8 mouse cellular contexts compared by ENCODE assay signal in the genomic region with DNA sequence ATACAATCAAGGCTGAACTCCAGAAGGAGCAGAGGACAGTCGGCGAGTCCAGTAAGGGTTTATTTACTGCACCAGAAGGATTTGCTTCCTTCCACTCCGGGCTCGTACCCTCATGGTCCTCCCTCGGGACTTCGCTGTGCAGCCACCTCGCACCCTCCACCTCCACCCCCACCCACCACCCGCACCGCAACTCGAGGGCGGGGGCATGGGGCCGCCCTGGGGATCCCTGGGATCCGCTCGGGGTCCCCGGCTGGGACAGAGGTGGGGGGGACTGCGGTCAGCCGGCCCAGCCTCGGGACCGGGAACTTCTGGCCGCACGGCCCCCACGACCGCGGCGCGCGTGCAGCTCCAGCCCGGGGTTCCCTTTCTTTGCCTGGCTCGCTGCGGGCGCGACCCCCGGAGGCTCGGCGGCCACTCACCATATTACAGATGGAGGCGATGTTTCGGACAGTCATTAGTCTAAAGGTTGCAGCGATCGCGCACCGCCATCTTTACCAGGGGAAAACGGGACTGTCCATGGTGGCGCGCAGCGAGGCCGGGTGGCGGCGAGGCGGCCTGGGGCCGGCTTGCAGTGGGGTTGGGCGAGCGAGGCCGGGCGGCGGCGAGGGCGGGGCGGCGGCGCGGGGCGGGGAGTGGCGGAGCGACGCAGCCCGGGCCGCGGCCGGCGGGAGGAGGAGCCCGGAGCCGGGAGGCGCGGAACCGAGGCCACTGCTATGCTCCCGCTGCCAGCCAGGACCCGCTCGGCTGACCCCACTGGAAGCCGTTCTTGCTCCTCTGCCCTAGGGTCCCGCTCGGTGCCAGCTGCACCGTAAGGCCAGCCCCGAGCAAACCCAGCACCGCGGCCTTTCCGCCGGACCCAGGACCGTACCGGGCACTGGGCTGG. TPM values are rescaled to one million over a fixed set of nuclear protein-coding genes. Genes with fewer than 3 reads are reported as not detected.
DNase-seq lines count a peak whose midpoint lies in the region; ATAC-seq lines count a peak whose summit lies in the region.

A gene (minus strand): TSS at position 601 of the 883 bp plus-strand sequence.

- H3K27me3 ChIP-seq in heart, embryonic 14.5 days (ENCODE audit: control insufficient read depth, insufficient read depth, low read length): no peaks in the 10 kb centered on the region
- H3K27me3 ChIP-seq in liver, embryonic 16.5 days (ENCODE audit: control insufficient read depth, insufficient read depth, low read depth, low read length): no peaks in the 10 kb centered on the region
- H3K27me3 ChIP-seq in neural tube, embryonic 12.5 days (replicated peaks): no peaks in the 10 kb centered on the region
- H3K27me3 ChIP-seq in stomach, embryonic 16.5 days (ENCODE audit: control insufficient read depth, insufficient read depth, low read length): no peaks in the 10 kb centered on the region

- H3K4me1 ChIP-seq in brown adipose tissue, adult 24 weeks (ENCODE audit: control insufficient read depth, insufficient read depth, insufficient read length, low read length): peaks cover 18% of the 10 kb centered on the region
- peaks cover 21 to 36% of the 10 kb centered on the region in 2 experiments for H3K4me1 ChIP-seq in heart, embryonic 14.5 days (ENCODE audit: control insufficient read depth in 2 of 2, insufficient read depth in 2 of 2, low read length in 2 of 2)
- H3K4me1 ChIP-seq in liver, embryonic 16.5 days (ENCODE audit: control insufficient read depth, low read depth, low read length): peaks cover 42% of the 10 kb centered on the region
- H3K4me1 ChIP-seq in neural tube, embryonic 12.5 days: peaks cover 30% of the 10 kb centered on the region
- peaks cover 25% of the 10 kb centered on the region for H3K4me1 ChIP-seq in stomach, embryonic 16.5 days (ENCODE audit: control insufficient read depth, insufficient read depth, low read length)

- peak within 1 kb of the TSS; percentile 80 for H3K27ac ChIP-seq in brown adipose tissue, adult 24 weeks (replicated peaks; ENCODE audit: low read depth, low read length)
- H3K27ac ChIP-seq in heart, embryonic 14.5 days (replicated peaks in 1 of 2; ENCODE audit: control insufficient read depth in 1 of 2, insufficient read depth in 1 of 2, low read depth in 2 of 2, low read length in 2 of 2): peak within 1 kb of the TSS; percentile 98 to 99
- H3K27ac ChIP-seq in liver, embryonic 16.5 days (ENCODE audit: low read length): peak within 1 kb of the TSS; percentile 97
- H3K27ac ChIP-seq in neural tube, embryonic 12.5 days: peak within 1 kb of the TSS; percentile 88
- peak within 1 kb of the TSS; percentile 99 for H3K27ac ChIP-seq in stomach, embryonic 16.5 days (ENCODE audit: low read length)

- no peaks in the 10 kb centered on the region for H3K36me3 ChIP-seq in heart, embryonic 14.5 days (ENCODE audit: control insufficient read depth, insufficient read depth, low read length)
- H3K36me3 ChIP-seq in liver, embryonic 16.5 days (ENCODE audit: control insufficient read depth, insufficient read depth): no peaks in the 10 kb centered on the region
- no peaks in the 10 kb centered on the region for H3K36me3 ChIP-seq in neural tube, embryonic 12.5 days
- H3K36me3 ChIP-seq in stomach, embryonic 16.5 days (ENCODE audit: control insufficient read depth, insufficient read depth, low read length): no peaks in the 10 kb centered on the region

- H3K4me2 ChIP-seq in heart, embryonic 14.5 days (ENCODE audit: low read length): peak within 1 kb of the TSS; percentile 83
- peak within 1 kb of the TSS; percentile 98 for H3K4me2 ChIP-seq in liver, embryonic 16.5 days (ENCODE audit: low read depth, low read length)
- H3K4me2 ChIP-seq in neural tube, embryonic 12.5 days (replicated peaks): peak within 1 kb of the TSS; percentile 81
- peak within 1 kb of the TSS; percentile 79 for H3K4me2 ChIP-seq in stomach, embryonic 16.5 days (ENCODE audit: low read depth, low read length)

- H3K4me3 ChIP-seq in brown adipose tissue, adult 24 weeks (ENCODE audit: insufficient read depth, low read depth, low read length): peak within 1 kb of the TSS; percentile 99
- H3K4me3 ChIP-seq in heart, embryonic 14.5 days (ENCODE audit: control insufficient read depth in 1 of 2, insufficient read depth in 1 of 2, low read depth in 1 of 2, low read length in 2 of 2): peak within 1 kb of the TSS; percentile 95 to 99
- H3K4me3 ChIP-seq in liver, embryonic 16.5 days (ENCODE audit: low read depth, low read length): peak within 1 kb of the TSS; percentile 94
- peak within 1 kb of the TSS; percentile 77 for H3K4me3 ChIP-seq in neural tube, embryonic 12.5 days
- H3K4me3 ChIP-seq in stomach, embryonic 16.5 days (replicated peaks; ENCODE audit: low read length): peak within 1 kb of the TSS; percentile 97

- ATAC-seq in erythroid progenitor cell, adult 5-6 weeks (replicated peaks; ENCODE audit: low FRiP score, poor library complexity, severe bottlenecking): peak; percentile 61
- peak; percentile 87 for ATAC-seq in heart, embryonic 14.5 days (ENCODE audit: insufficient number of reproducible peaks, insufficient read depth, low FRiP score, low read depth)
- ATAC-seq in liver, embryonic 16.5 days (ENCODE audit: low read depth): peak; percentile 86
- peak; percentile 93 for ATAC-seq in neural tube, embryonic 12.5 days (ENCODE audit: low FRiP score, low read depth)
- peak; percentile 91 for ATAC-seq in stomach, embryonic 16.5 days (ENCODE audit: insufficient read depth, low FRiP score)

- under 1% methylated on average over 75 of the region's 89 CpGs for WGBS in heart, embryonic 14.5 days
- under 1% methylated on average over 82 of the region's 89 CpGs for WGBS in liver, embryonic 16.5 days (ENCODE audit: insufficient replicate concordance)
- WGBS in neural tube, embryonic 12.5 days: under 1% methylated on average over 76 of the region's 89 CpGs
- under 1% methylated on average over 71 of the region's 89 CpGs for WGBS in stomach, embryonic 16.5 days

- H3K9ac ChIP-seq in heart, embryonic 14.5 days (ENCODE audit: low read length): peak within 1 kb of the TSS; percentile 87
- peak within 1 kb of the TSS; percentile 94 for H3K9ac ChIP-seq in liver, embryonic 16.5 days (ENCODE audit: low read depth, low read length)
- peak within 1 kb of the TSS; percentile 90 for H3K9ac ChIP-seq in neural tube, embryonic 12.5 days
- peak within 1 kb of the TSS; percentile 99 for H3K9ac ChIP-seq in stomach, embryonic 16.5 days (ENCODE audit: low read length)

- H3K9me3 ChIP-seq in heart, embryonic 14.5 days (ENCODE audit: control insufficient read depth, low read length): no peaks in the 10 kb centered on the region
- H3K9me3 ChIP-seq in liver, embryonic 16.5 days (replicated peaks; ENCODE audit: control insufficient read depth, low read length): no peaks in the 10 kb centered on the region
- no peaks in the 10 kb centered on the region for H3K9me3 ChIP-seq in neural tube, embryonic 12.5 days
- no peaks in the 10 kb centered on the region for H3K9me3 ChIP-seq in stomach, embryonic 16.5 days (replicated peaks; ENCODE audit: control insufficient read depth, low read length)

- DNase-seq in CD4-positive, CD25-positive, alpha-beta regulatory T cell, adult 2 months (ENCODE audit: low read depth, low spot score): peak; percentile 85
- DNase-seq in kidney, postnatal 10 days: peak; percentile 95

RNA-seq across cellular contexts. Expression of the gene that starts here (rescaled TPM):
- 11.9 and 15.5 TPM in 2 replicates for polyA plus RNA-seq in brown adipose tissue, adult 24 weeks (2012; ENCODE audit: insufficient read depth, insufficient read length, missing spikeins)
- total RNA-seq in erythroid progenitor cell, adult 5-6 weeks (2015; ENCODE audit: low replicate concordance): 70.6 and 141 TPM in 2 replicates
- 47.2 and 73.0 TPM in 2 replicates for total RNA-seq in erythroid progenitor cell, adult 5-6 weeks (2017; ENCODE audit: low replicate concordance)
- 35.2 and 37.1 TPM in 2 replicates for polyA plus RNA-seq in heart, embryonic 14.5 days (2014; fragmentation: Nextera tagmentation; extraction: Ambion mirVana)
- 18.9 and 20.0 TPM in 2 replicates for polyA plus RNA-seq in liver, embryonic 16.5 days (2015; fragmentation: Nextera tagmentation; extraction: Ambion mirVana)
- polyA plus RNA-seq in neural tube, embryonic 12.5 days (2016; fragmentation: Nextera tagmentation; extraction: Ambion mirVana): 27.1 and 27.8 TPM in 2 replicates
- polyA plus RNA-seq in stomach, embryonic 16.5 days (2015; fragmentation: Nextera tagmentation; extraction: Ambion mirVana): 32.1 and 32.3 TPM in 2 replicates

Comparison
In these comparisons a context has a peak if more than half of its experiments do, and no peak if none do; other contexts are left out.
1. Peak in every context shown above with its lines: DNase-seq, ATAC-seq, H3K4me3 ChIP-seq and H3K27ac ChIP-seq.